In the genomic region with DNA sequence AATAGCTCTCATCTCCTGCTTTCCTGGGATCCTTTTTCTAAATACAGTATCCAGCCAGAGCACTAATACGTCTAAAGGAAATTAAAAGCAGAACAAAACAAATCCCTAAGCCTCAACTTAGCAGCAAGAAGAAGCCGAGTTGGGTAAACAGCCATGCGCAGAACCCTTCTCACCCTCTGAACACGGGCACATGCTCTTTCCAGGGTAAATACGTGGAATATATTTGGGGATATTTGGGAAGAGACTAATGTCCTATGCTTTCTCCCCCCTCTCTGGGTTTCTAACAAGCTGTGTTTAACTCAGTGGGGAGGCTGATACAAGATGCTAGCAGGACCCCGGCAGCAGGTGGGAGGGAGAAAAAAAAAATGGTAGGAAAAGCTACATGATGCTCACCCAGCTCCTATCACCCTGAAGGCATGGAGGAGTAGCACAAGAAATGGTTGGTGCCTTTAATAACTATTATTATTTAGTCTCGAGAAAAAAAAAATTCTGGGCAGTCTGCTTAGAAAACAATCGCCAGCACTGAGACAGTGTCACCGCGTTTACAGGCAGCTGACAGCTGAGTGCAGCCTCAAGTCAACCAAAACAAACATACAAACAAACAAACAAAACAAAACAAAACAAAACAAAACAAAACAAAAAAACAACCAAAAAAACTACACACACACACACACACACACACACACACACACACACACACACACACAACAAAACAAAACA, we compare ENCODE assay signal across 7 mouse cellular contexts.
DNase-seq lines count a peak whose midpoint lies in the region; ATAC-seq and TF ChIP-seq lines count a peak whose summit lies in the region.

No protein-coding gene starts in this region.

- ATAC-seq in lung, embryonic 14.5 days (ENCODE audit: insufficient read depth): peak; percentile 51; the same call in 1 of the 2 replicates
- no peak for ATAC-seq in embryonic facial prominence, embryonic 12.5 days (ENCODE audit: insufficient number of reproducible peaks, insufficient read depth, low FRiP score, low TSS enrichment)
- peak; percentile 43 for ATAC-seq in hindbrain, embryonic 16.5 days

- H3K4me1 ChIP-seq in lung, embryonic 14.5 days (ENCODE audit: insufficient read depth): no peaks in the 10 kb centered on the region
- H3K4me1 ChIP-seq in embryonic facial prominence, embryonic 12.5 days: no peaks in the 10 kb centered on the region; the same call in 1 of the 2 replicates
- H3K4me1 ChIP-seq in hindbrain, embryonic 16.5 days (ENCODE audit: control insufficient read depth, insufficient read depth, low read depth, low read length): peaks cover 5% of the 10 kb centered on the region

- H3K9ac ChIP-seq in lung, embryonic 14.5 days: no peak overlapping the region
- H3K9ac ChIP-seq in embryonic facial prominence, embryonic 12.5 days: no peak overlapping the region
- H3K9ac ChIP-seq in hindbrain, embryonic 16.5 days (ENCODE audit: low read depth, low read length): peak overlapping the region; percentile 53; the same call in 1 of the 2 replicates

- no peaks in the 10 kb centered on the region for H3K9me3 ChIP-seq in lung, embryonic 14.5 days (ENCODE audit: low read depth, low read length)
- no peaks in the 10 kb centered on the region for H3K9me3 ChIP-seq in embryonic facial prominence, embryonic 12.5 days
- no peaks in the 10 kb centered on the region for H3K9me3 ChIP-seq in hindbrain, embryonic 16.5 days (ENCODE audit: control insufficient read depth, low read length)

- H3K27ac ChIP-seq in lung, embryonic 14.5 days (ENCODE audit: low read depth): no peak overlapping the region
- H3K27ac ChIP-seq in embryonic facial prominence, embryonic 12.5 days: no peak overlapping the region
- H3K27ac ChIP-seq in hindbrain, embryonic 16.5 days (ENCODE audit: low read depth, low read length): no peak overlapping the region

- DNase-seq in lung, embryonic 14.5 days: no peak
- DNase-seq in lung, postnatal 10 days: no peak
- no peak for DNase-seq in yolk sac, embryonic 10.5 days (ENCODE audit: low spot score)
- no peak for DNase-seq in thymus, postnatal 36 days

- no peak overlapping the region; the same call in 1 of the 2 replicates for H3K4me3 ChIP-seq in lung, embryonic 14.5 days (ENCODE audit: low read depth, low read length)
- 0 out of 2 replicates have a peak overlapping the region, but pooled peaks have one; percentile 9 for H3K4me3 ChIP-seq in embryonic facial prominence, embryonic 12.5 days
- peak overlapping the region; percentile 38 for H3K4me3 ChIP-seq in hindbrain, embryonic 16.5 days (ENCODE audit: low read length)
- H3K4me3 ChIP-seq in myocyte: no peak overlapping the region

- 53% methylated on average over 10 of the region's 10 CpGs for WGBS in lung, embryonic 14.5 days
- 37% methylated on average over 10 of the region's 10 CpGs for WGBS in embryonic facial prominence, embryonic 12.5 days
- WGBS in hindbrain, embryonic 16.5 days: 33% methylated on average over 10 of the region's 10 CpGs

- H3K27me3 ChIP-seq in lung, embryonic 14.5 days (ENCODE audit: insufficient read depth, low read length): no peaks in the 10 kb centered on the region
- H3K27me3 ChIP-seq in embryonic facial prominence, embryonic 12.5 days: 0 out of 2 replicates have a peak, but pooled peaks cover 3% of the 10 kb centered on the region
- H3K27me3 ChIP-seq in hindbrain, embryonic 16.5 days (replicated peaks; ENCODE audit: control insufficient read depth, insufficient read depth, low read length): no peaks in the 10 kb centered on the region
- no peaks in the 10 kb centered on the region for H3K27me3 ChIP-seq in myocyte (ENCODE audit: control insufficient read depth, insufficient read depth, insufficient read length)

- peak overlapping the region; percentile 53 for H3K4me2 ChIP-seq in lung, embryonic 14.5 days
- H3K4me2 ChIP-seq in embryonic facial prominence, embryonic 12.5 days (replicated peaks): peak overlapping the region; percentile 42
- peak overlapping the region; percentile 70 for H3K4me2 ChIP-seq in hindbrain, embryonic 16.5 days (ENCODE audit: low read length)
- H3K4me2 ChIP-seq in myocyte (ENCODE audit: low read depth): peak overlapping the region; percentile 69

- TF ChIP-seq CTCF in lung, embryonic 14.5 days (IDR thresholded peaks at IDR 0.05; ENCODE audit: low read depth): no peak

- H3K36me3 ChIP-seq in lung, embryonic 14.5 days (ENCODE audit: insufficient read depth): no peaks in the 10 kb centered on the region
- H3K36me3 ChIP-seq in embryonic facial prominence, embryonic 12.5 days: no peaks in the 10 kb centered on the region
- no peaks in the 10 kb centered on the region for H3K36me3 ChIP-seq in hindbrain, embryonic 16.5 days (ENCODE audit: control insufficient read depth, insufficient read depth, low read length)
- H3K36me3 ChIP-seq in myocyte (ENCODE audit: control insufficient read depth, insufficient read depth): no peaks in the 10 kb centered on the region

- no peak overlapping the region for H3ac ChIP-seq in myocyte (ENCODE audit: control insufficient read depth, insufficient read length)

- no peak for TF ChIP-seq POLR2A in myocyte (IDR thresholded peaks at IDR 0.05; ENCODE audit: insufficient read length, low read depth)

- no peaks in the 10 kb centered on the region for H3K79me2 ChIP-seq in myocyte (ENCODE audit: control insufficient read depth, insufficient read depth)

TF ChIP-seq in myocyte, 11 proteins besides CTCF, POLR2A, EP300 and RAD21:
- no peak for TF ChIP-seq MYOG (IDR thresholded peaks at IDR 0.05; ENCODE audit: control insufficient read depth in 1 of 3, insufficient read depth in 1 of 3, insufficient read length in 2 of 3, low read depth in 2 of 3)
- no peak for TF ChIP-seq MAX (IDR thresholded peaks at IDR 0.05; ENCODE audit: low read depth)
- no peak for TF ChIP-seq MYOD1 (IDR thresholded peaks at IDR 0.05; ENCODE audit: control insufficient read depth in 1 of 3, insufficient read length in 2 of 3, low read depth in 2 of 3)
- TF ChIP-seq REST (IDR thresholded peaks at IDR 0.05; ENCODE audit: insufficient read depth, insufficient read length): no peak
- TF ChIP-seq CEBPB (IDR thresholded peaks at IDR 0.05; ENCODE audit: insufficient read depth, poor library complexity, severe bottlenecking): no peak
- no peak for TF ChIP-seq TCF12 (IDR thresholded peaks at IDR 0.05; ENCODE audit: insufficient read depth, poor library complexity, severe bottlenecking)
- no peak for TF ChIP-seq POLR2AphosphoS2 (IDR thresholded peaks at IDR 0.05; ENCODE audit: insufficient read length, low read depth)
- no peak for TF ChIP-seq E2F4 (IDR thresholded peaks at IDR 0.05; ENCODE audit: insufficient read depth)
- TF ChIP-seq SRF (IDR thresholded peaks at IDR 0.05; ENCODE audit: control insufficient read depth, insufficient read length, low read depth): no peak
- TF ChIP-seq TCF3 (IDR thresholded peaks at IDR 0.05; ENCODE audit: insufficient read length, low read depth): no peak

Comparison
In these comparisons a context has a peak if more than half of its experiments do, and no peak if none do; other contexts are left out.
1. H3K4me3 ChIP-seq: peak in embryonic facial prominence, embryonic 12.5 days (single experiment) and hindbrain, embryonic 16.5 days (single experiment); none in lung, embryonic 14.5 days (single experiment) and myocyte (single experiment).
2. Peak in every context shown above with its lines, with median percentiles within 50 percentile points of each other: H3K4me2 ChIP-seq.